Mouse (Mus musculus) frontal cortex, postnatal 36 days (tissue): Measurements from ENCODE around the gene 9930022D16Rik.

Experiments
- DNase-seq, 2 experiments: peaks; one replicate each; pipeline ENCODE4 v3.0.0; 2022; ENCODE audit warnings: low spot score in 2 of 2

The 9930022D16Rik gene

DNA sequence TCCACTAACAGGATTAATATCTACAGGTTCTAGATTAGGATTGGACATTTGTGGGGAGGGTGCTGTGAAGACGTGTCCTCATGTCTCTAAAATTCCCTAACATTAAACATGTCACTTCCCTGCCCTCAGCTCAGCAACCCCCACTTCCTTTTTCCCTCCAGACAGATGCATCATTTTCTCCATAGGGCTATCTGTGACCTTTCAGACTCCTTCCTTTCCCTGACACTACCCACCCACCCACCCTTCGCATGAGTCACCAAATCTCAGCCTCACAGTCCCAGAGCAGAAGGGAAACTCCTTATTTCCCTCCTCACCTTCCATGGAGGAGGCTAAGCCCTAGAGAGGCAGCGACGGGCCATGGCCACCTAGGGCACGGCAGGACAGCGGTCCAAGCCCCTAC is at the start of gene 9930022D16Rik:
Gene 9930022D16Rik (plus strand): TSS at position 301 of the 400 bp plus-strand sequence.
- DNase-seq: no peak

DNA sequence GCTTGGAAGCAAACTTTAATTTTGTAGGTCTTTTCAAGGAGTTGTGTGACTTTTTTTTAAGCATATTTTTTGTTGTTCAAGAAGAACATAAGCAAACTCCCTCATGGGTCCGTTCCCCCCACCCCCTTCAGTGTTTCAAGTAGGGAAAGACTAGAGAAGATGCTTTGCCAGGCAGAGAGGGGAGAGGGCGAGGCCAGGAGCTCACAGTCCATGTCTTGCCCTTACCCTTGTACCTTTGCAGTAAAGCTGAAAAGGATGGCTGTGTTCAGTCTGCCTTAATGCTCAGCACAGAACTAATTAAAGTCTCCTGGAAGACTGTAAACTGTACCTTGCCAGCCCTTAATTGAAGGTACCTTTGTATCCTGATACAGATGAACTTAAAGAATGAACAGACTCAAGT is 49.4 kb upstream of the 9930022D16Rik start:
- DNase-seq: no peak

DNA sequence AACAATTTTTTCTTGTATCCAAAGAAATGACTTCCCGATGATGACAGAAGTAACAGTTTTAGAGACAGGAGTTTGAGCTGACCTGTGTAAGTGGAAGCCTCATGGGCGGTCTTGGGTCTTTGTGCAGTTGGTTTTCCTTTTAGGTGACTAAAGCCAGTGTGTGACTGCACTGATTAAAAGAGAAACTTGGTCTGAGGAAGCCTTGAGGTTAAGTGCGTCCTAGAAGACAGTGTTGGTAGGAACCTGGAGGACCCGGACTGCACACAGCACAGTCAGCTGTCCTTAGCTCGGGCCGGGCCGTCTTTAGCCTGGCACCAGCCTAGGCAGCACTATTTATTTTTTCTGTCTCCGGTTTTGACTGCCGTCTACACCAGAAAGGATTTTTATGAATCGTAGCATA is 48.8 kb upstream of the 9930022D16Rik start:
- no peak for DNase-seq

DNA sequence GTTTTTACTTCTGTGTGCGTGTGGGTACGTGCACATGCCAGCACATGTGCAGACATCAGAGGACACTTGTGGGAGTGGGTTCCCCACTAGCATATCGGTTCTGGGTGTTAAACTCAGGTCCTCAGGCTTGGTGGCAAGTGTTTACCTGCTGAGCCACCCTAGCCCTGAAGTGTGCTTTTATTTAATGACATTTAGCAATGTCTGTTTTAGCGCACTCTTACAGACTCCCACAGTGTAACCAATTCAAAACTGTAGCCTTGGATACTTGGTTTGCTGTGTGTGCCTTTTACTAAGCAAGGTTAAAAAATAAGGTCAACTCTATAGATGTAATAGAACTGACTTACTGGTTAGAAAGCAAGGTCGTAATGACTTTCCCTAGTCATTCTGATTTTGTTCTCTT is 47.9 kb upstream of the 9930022D16Rik start:
- DNase-seq: no peak

DNA sequence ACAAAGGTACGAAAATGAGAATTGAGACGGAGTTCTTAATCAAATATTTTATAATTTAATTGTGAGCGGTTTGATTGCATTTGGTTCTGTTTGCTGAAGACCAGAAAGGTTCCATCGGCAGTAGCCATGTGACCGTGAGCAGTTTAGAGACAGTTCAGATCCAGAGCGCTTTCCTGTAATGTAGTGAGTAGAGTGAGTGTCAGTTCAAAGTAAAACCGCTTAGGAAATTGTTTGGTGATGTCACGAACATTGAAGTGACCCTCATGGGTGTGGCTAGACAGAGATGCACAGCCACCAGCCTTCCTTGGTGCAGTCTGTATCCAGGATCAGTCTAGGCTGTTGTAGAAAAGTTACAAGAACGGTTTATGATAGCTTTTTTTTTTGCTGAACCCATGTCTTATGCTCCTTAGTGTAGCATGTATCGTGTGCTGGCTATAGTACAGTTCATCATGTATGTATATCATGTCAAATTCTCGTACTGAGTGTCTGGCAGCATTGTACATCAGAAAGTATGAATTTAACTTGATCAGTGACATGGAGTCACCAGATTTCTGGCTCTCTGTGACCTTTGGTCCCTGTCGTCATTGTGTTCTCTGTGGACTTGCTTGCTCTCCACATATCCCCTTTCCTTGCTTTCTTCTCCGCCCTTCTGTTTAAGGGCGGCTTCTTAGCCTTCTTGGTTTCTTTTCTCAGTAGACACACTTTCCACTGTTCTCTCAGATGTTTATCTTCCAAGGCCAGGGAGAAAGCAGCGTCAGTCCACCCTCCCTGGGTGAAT is 46.7 kb upstream of the 9930022D16Rik start:
- no peak for DNase-seq

DNA sequence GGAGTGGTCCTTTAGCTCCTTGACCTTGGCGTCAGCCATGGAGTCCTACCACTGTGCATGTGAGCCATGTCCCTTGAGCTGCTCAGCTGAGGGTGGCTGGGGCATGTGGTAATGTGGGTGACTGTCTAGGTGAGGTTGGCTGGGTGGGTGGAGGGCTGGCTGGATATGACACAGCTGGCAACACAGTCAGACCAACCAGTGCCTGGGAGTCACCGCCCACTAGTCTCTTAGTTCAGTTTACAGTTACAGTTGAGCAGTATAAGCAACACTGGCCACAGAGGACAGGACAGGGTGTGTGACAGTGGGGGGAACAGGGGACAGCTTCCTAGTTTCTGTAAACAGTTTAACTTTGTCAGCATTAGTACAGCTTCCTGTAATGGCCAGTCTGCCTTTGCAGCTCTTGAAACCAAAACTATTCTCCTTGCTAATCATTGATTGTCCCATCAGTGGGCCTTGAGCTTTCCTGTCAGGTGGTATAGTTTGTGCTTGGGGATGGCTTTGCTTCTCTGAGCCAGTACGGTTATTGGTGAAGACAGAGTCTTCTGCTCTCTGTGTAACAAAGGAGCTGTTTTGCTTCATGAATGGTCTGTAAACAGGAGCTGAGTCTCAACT is 44.6 kb upstream of the 9930022D16Rik start:
- DNase-seq: no peak

DNA sequence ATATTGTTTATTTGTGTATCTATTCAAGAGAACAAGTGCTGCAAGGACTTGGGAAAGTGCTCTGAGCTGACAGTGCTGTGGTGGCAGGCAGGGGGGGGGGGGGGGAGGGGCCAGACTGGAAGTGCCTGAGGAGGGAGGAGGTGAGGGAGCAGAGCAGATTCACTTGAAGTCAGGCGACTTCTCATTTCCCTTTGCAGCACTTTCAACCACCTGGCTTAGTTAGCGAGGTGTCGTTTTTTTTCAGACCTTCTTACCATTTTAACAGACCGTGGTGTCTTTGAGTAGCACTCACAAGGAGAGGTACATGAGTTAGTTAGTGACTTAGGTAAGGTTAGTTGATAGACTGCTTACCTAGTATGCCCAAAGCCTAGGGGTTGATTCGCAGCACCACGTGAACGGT is 38.3 kb upstream of the 9930022D16Rik start:
- DNase-seq: no peak

DNA sequence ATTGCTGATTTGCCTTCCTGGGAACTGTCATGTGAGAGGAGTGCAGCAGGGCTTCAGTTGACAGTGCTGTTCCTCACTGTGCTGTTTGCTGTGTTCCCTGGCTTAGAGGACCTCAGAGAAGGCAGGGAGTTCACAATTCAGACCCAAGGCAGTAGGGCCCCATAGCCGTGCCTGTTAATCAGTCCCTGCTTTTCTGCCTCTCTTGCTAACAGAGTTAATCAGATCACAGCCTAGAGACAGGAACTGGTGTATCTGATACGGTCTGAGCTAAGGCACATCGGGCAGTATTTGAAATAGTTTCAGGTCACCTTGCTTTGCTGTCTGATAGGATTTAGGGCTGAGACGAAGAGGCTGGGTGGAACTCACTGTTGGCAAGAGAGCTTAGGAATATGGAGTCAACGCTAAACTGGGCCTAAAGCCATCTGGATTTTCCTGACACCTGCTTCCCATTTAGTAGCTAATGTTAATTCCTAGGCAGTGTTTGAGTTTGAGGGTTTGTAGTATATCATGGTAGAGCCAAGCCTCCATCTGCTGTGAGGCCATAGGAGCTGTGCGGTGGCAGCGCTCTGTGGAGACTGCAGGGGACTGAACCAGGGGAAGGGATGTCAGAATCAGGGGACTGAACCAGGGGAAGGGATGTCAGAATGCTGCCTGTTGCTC is 37.1 kb upstream of the 9930022D16Rik start:
- no peak for DNase-seq

DNA sequence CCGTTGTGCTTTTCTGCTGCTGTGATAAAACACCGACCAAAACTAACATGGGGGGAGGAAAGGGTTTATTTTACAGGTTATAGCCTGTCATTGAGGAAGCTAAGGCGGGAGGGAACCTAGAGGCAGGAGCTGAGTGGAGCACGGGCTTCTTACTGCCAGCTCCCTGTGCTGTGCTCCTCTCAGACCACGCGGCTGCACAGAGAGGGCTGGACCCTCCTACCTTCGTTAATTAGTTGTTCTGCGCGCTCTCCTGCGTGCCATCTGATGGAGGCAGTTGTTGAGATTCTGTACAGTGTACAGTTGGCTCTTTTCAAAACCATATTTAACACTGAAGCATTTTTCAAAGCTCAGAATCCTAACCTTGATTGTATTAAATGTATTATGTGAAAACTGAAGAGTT is 36.2 kb upstream of the 9930022D16Rik start:
- DNase-seq: no peak

DNA sequence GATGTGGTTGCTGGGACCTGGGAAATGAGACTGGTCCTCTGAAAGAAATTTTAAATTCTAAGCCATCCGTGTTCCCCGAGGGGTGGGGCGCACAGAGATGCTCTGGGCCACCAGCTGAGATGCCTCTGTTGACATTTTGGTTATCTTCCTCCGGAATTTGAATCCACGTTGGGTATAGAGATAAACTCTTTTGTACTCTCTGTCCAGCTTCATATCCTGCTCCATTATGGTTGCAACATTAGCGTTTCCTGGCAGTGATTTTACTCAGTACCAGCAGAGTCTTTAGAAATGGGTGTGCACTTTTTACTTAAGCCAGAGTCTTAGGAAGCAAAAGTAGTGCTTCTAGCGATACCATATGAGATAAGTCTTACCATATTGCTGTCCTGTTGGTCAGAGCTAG is 35.7 kb upstream of the 9930022D16Rik start:
- no peak for DNase-seq

DNA sequence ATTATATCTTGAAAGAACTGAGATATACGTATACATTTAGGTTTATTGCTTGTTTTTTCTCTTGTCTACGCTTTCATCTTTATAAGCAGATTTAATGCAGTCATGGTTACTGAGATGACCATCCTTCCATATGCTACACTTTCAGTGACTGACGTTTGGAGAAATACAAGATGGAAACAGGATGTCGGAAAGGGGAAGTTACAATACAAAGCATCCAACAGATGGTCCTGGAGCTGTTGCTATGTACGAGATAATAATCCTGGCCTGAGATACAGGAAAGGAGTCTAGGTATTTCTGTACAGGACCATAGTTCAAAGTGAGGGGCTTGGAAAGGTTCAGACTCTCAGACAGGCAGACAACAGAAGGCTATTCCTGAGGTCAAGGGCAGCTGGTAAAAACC is 33.1 kb upstream of the 9930022D16Rik start:
- DNase-seq: no peak

DNA sequence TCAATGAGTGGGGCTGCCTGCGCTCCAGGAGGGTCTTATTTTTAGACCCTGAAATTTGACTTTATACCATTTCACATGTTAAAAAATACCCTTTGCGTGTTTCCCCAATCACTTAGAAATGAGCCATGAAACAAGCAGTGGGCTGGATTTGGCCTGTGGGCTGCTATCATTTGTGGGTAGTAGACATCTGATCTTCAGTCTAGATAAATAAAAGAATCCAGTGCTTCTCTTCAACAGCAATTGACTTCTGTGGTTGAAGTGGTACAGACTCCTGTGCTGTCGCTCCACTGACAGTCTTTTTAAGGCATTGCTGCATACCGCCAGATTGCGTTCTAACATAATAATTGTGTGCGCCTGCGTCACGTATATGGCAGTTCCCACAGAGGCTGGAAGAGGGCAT is 28.4 kb upstream of the 9930022D16Rik start:
- no peak for DNase-seq

DNA sequence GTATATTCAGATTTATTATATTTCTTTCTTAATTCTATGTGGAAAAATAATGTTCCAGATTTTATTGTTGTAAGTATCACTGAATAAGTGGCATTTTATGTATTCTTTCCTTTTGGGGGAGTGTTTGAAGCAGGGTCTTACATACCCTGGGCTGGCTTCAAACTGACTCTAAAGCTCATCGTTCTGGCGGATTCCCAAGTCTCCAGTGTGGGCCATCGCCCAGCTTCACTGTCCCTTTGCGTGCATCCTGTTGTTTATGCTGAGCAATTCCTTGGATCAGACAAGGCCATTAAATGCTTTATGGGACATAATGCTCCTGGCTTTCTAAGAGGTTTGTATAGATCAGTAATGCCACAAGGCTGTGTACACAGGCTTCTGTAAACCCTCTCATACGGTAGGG is 24.7 kb upstream of the 9930022D16Rik start:
- no peak for DNase-seq

DNA sequence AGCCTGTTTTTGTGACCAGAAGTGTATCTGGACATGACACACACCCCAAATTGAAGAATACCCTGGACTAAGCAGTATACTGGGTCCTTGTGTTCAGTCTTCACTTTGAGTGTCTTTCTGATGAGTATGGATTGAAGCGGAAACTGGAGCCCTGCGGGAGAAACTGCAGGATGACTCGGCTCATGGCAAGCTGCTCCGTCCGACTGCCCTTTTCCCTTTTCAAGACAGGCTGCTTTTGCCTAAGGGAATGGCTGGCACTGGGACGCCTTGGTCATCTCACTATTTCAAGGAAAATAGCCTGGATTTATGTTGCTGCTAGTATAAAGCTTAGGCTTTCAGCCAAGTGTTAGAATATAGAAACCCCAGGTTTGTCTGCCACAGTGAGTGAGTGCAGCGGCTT is 22.5 kb upstream of the 9930022D16Rik start:
- no peak for DNase-seq

DNA sequence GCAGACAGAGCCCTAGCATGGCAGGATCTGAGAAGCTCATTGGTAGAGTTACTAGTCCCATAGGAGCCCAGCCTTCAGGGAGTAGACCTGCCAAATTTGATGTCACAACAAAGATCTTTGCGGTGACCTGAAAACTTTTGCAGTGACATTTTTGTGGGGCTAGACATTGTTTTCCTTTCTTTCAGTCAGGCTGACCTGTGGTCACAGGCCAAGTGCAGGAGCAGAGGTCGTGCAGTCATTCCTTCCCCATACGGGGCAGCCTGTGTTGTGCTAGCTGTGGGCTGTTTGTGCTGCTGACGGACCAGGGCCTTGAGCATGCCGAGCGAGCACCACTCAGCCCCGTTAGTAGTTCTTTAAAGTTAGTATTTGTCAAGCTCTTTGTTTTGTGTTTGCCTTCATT is 22.0 kb upstream of the 9930022D16Rik start:
- DNase-seq: no peak

DNA sequence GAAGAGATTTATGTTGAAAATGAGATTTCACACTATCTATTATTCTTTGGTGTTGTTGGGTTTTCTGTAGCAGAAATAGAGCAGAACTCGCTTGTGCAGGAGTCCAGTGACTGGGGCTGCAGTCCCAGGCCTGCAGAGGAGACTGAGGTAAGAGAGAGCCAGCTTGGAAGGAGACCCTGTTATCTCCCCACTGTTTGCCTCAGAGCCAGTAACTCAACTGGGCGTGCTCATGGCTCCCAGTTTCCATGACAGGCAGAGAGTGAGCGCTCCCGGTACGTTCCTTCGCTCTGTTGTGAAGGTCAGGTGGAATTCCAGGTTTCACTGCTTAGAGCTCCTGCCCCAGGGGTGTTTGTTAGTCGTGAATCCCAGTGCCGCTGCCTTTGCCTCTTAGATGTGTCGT is 21.1 kb upstream of the 9930022D16Rik start:
- DNase-seq: no peak

DNA sequence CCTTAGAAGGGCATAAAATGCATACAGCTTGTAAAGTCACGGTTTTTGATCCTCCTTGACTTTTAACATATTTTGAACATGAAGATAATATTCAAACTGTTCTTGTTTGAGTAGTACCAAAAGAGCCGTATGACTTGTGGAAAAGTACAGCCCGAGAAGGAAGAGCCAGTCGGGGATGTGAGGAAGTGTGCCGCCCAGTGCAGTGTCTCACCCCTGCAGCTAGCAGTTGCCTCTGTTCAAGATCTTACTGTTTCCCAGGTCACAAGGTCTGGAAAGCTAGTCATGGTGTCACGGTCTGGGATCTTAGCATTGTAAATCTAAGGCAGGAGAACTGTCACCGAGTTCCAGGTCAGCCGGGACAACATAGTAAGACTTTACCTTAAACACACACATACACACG is 19.0 kb upstream of the 9930022D16Rik start:
- DNase-seq: no peak

DNA sequence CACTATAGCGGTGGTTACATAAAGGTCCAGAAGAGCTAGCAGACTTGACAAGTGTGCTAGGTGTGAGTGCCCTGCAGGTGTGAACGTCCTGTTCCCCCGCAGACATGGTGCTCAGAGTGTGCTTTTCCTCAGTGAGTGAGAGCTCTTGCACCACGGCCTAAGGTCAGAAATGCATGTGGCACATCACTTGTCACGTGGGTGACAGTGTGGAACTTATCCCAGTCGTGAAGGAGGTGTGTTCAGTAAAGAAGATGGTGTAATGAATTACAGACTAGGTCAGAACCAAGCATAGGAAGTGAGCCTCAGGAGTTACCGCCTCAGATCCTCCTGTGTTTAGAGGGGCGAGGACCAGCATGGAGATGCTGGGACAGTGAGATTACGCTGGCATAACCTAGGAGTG is 18.4 kb upstream of the 9930022D16Rik start:
- no peak for DNase-seq

DNA sequence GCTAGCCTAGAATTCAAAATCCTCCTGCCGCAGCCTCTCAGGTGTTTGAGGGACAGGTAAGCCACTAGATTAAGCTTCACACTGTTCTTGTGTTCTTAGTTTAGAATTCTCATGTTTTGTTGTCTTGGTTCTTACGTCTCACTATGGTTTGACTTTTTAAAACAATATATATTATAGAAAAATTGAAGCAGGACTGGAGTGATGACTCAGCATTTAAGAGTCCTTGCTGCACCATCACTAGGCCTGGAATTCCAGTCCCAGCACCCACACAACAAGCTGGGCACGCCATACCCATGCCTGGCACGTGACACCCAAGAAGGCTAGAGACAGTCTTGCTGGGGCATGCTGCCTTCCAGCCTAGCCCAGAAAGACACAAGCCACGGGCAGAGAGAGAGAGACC is 7.3 kb upstream of the 9930022D16Rik start:
- DNase-seq: no peak

DNA sequence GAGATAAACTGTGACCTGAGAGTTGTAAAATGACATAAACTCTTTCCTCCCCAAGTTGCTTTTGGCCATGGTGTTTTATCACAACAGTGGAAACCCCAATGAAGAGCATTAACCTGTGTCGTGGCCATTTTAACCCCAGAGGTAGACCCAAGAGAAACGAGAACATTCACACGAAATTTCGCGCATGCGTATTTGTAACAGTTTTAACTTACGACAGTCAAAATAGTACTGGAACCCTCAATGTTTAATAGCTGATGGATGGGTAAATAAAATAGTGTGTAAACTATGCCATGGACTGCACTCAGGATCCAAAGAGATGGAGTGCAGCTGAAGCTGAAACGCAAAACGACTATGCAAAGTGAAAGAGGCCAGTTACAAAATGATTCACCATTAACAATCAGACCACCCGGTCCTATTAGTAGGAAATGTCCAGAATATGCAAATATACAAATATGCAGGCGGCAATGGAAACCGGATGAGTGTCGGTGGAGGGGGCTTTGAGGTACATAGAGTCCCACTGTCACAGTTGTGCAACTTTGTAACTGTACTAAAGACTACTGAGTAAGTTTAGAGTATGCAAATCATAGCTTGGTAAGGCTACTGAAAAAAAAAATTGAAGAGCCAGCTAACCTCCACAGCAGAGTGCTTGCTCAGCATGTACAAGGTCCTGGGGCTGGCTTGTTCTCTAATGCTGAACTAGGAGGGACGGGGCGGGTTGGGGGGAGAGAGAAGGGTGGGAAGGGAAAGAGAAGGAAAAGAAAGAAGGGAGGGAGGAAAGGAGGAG is 3.3 kb upstream of the 9930022D16Rik start:
- no peak for DNase-seq

DNA sequence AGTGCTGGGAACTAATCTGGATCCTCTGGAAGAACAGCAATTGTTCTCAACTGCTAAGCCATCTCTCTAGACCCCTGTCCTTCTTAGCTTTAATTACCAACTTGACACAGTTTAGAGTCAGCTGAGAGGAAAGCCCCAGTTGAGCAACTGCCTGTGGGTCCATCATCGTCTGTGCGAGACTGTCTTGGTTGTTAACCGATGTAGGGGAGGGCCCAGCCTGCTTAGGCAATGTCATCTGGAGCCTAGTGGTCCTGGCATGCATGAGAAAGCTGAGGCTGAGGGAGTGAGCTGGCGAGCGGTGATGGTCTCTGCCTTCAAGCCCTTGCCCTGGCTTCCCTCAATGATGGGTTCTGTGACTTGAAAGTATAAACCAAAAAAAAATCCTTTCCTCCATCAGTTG is 1.1 kb downstream of the 9930022D16Rik start:
- no peak for DNase-seq

DNA sequence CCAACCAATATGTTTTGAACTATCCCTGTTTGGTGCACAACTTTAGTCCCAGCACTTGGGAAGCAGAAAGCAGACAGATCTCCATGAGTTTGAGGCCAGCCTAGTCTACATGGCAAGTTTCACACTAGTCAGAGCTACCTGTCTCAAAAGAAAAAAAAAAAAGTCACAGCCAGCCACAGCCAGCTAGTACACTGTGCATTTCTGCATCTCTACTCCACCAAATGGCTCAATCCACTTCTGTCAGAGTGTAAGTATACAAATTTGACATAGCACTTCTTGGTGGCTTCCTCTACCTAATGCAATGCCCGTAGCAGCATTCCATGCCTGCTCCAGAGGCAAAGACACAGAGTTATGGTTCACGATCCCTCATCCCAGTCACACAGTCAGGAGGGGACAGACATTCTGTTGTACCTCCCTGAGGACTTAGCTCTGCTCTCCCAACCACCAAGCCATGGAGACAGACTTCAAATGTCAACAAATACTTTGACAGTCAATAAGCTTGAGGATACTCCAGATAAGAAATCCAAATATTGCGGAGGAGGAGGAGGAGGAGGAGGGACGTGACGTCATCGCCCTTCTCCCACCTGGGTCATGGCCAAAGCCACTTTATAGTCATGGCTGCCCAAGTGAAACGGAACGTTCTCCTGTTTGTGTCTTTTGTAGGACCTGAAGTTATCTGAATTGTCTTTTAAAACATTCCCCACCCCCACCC is 3.1 kb downstream of the 9930022D16Rik start:
- no peak for DNase-seq
